Mouse (Mus musculus): ENCODE data around the gene Tmem215. TPM values are rescaled to one million over a fixed set of nuclear protein-coding genes. Genes with fewer than 3 reads are reported as not detected.

Tmem215 gene
- polyA plus RNA-seq, 1 experiment from 2014 or later = 0.24 TPM

Other genes with a start within 250 kb of the Tmem215 start
- gene Ddx58, start 232.4 kb upstream of the Tmem215 start, polyA plus RNA-seq (2014; fragmentation: Nextera tagmentation; extraction: Ambion mirVana) = 1.9 and 3.7 TPM in 2 replicates
- gene Smim27, start 202.6 kb upstream of the Tmem215 start, polyA plus RNA-seq (2014; fragmentation: Nextera tagmentation; extraction: Ambion mirVana) = 9.7 and 15.9 TPM in 2 replicates
- 24.3 and 36.2 TPM in 2 replicates for gene Topors, start 202.3 kb upstream of the Tmem215 start, polyA plus RNA-seq (2014; fragmentation: Nextera tagmentation; extraction: Ambion mirVana)
- 271 and 339 TPM in 2 replicates for gene Ndufb6, start 192.8 kb upstream of the Tmem215 start, polyA plus RNA-seq (2014; fragmentation: Nextera tagmentation; extraction: Ambion mirVana)
- 43.5 and 44.8 TPM in 2 replicates for gene Aptx, start 231.0 kb downstream of the Tmem215 start, polyA plus RNA-seq (2014; fragmentation: Nextera tagmentation; extraction: Ambion mirVana)
- 669 and 677 TPM in 2 replicates for gene Dnaja1, start 250.0 kb downstream of the Tmem215 start, polyA plus RNA-seq (2014; fragmentation: Nextera tagmentation; extraction: Ambion mirVana)

All from midbrain, embryonic 14.5 days (tissue).